Mouse (Mus musculus) liver, postnatal 0 days (tissue): ENCODE measurements around the gene Atp1a4.
"Not testable (repeated sequence)": the region's sequence is repeated elsewhere in the genome, so short reads cannot be mapped to it uniquely, and the experiment has no call there.

ENCODE experiments used
- CTCF ChIP-seq: sonication (generic); IDR thresholded peaks from 2 replicates; pipeline ENCODE4 v1.5.1; 2016; ENCODE audit warnings: antibody characterized with exemption, low read depth
- EP300 ChIP-seq: IDR thresholded peaks from 2 replicates; pipeline ENCODE4 v1.6.1; 2016; ENCODE audit warnings: antibody characterized with exemption, low read depth, mild to moderate bottlenecking

DNA sequence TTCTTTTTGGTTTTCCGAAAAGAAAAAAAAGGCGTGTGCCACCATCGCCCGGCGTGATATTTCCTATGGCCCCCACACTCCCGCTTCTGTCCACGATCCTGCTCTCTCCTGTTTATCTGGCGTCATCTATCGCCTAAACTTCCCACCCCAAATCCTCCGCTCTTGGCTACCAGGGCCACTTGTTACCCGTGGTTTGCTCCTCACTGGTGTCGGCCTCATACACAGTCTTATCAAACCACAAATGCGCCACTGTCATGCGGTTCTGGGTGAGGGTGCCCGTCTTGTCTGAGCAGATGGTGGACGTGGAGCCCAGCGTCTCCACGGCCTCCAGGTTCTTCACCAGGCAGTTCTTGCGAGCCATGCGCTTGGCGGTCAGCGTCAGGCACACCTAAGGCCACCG is 13.6 kb downstream of the Atp1a4 start:
- TF ChIP-seq EP300, CTCF: not testable (repeated sequence)
